Mouse (Mus musculus) gastrocnemius, adult 18-20 months (tissue): ENCODE results near the gene Rnf130. TPM values are rescaled to one million over a fixed set of nuclear protein-coding genes. Genes with fewer than 3 reads are reported as not detected.

ENCODE experiments used
- DNase-seq: peaks from one replicate; pipeline ENCODE4 v3.0.0; 2021; ENCODE audit warnings: low spot score
- microRNA-seq: library from miRNA; unstranded; fragments of <30 nt; microRNA quantifications from one replicate; pipeline ENCODE4 v1.2.0, GENCODE M21; 2021
- total RNA-seq, 2 experiments: library from RNA; stranded (reverse); gene quantifications; 2 replicates each; pipeline ENCODE4 v1.2.3; 2021

The Rnf130 gene
- total RNA-seq, 2 experiments from 2014 or later = 47.8 to 53.2 TPM

DNA sequence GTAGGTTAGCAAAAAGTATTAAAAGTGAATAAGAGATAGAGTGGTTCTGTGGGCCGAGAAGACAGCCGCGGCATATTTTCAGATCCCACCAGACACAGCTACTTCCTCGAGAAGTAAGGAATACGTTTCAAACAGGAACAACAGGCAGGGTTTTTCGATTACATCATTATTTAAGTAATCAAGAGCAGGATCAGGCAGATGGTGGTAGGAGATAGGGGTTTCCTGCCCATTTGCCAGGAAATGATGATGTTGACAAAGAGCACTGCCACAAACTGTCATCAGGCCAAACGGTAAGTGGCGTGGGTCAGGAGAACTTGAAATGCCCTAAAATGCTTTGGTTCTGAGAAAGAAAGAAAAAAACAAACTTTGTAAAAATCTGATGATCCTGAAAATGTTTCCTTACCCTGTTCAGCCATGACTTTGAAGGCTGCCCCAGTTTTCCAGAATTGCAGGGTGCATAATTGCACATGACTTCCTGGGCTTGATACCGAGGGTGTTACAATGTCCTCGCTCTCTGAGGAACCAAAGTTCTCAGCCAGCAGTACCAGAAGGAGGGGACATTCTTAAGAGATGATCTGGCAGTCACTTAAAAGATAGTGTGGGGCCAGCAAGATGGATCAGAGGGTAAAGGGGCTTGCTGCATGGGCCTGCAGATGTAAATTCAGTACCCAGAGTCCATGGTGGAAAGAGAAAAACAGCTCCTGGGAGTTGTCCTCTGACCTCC is 109.2 kb downstream of the Rnf130 start:
- no peak for DNase-seq

GRCm38 (mm10) chr11:50138206-50138822 is 113.2 kb downstream of the Rnf130 start:
- DNase-seq = no peak

DNA sequence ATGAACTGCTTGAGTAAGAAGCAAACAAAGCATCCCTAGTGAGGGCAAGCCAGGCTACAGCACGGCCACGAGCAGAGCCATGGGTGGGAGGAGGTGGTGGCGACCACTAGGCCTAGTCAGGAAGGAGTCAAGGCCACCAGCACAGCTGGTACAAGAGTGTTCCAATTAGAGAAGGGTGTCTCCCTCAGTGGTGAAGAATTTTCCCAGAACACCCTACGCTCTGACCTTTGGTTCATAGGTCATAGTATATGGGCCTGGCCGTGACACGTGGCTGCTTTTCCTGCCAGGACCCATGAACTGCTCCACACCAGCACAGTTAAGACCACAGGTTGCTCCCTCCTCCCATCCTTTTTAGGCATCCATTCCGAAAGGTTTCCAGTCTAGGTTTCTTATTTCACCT is 114.4 kb downstream of the Rnf130 start:
- DNase-seq = no peak

- DNase-seq = no peak
These were observed 120.4 kb downstream of the Rnf130 start for GRCm38 (mm10) chr11:50145529-50145928.

DNA sequence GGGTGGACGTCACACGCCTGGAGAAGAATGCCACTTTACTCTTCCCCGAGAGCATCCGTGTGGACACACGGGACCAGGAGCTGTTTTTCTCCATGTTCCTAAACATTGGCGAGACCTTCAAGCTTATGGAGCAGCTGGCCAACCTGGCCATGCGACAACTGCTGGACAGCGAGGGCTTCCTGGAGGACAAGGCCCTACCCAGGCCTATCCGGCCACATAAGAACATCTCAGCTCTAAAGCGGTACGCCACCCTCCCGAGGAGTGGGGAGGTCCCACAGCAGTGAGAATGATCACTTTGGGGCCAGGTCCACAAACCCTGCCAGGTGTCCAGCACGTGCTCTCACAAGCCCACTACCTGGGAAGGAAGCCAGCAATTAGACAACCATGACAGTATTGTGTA is 121.0 kb downstream of the Rnf130 start:
- no peak for DNase-seq

GRCm38 (mm10) chr11:50147267-50147957 is 122.3 kb downstream of the Rnf130 start:
- DNase-seq = no peak

- DNase-seq = no peak
These were observed 122.9 kb downstream of the Rnf130 start for GRCm38 (mm10) chr11:50147958-50148476.

DNA sequence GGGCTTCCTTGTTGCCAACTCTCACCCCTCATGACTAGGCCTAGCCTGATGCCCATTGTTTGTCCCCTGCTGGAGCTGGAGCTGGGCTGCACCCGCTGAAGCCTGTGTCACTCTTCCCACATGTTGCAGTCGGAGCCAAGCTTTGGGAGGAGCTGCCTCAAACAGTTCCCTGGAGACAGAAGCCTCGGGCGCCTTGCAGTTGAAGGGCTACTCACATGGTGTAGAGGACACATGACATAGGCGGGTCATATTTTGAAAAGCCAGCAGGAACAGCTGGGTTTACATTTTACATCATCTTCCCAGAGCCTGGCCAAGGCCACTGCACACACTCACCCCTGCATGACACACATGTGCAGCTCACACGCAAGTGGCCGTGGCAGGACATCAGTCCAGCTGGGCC is 124.1 kb downstream of the Rnf130 start:
- peak; percentile 43 for DNase-seq

DNA sequence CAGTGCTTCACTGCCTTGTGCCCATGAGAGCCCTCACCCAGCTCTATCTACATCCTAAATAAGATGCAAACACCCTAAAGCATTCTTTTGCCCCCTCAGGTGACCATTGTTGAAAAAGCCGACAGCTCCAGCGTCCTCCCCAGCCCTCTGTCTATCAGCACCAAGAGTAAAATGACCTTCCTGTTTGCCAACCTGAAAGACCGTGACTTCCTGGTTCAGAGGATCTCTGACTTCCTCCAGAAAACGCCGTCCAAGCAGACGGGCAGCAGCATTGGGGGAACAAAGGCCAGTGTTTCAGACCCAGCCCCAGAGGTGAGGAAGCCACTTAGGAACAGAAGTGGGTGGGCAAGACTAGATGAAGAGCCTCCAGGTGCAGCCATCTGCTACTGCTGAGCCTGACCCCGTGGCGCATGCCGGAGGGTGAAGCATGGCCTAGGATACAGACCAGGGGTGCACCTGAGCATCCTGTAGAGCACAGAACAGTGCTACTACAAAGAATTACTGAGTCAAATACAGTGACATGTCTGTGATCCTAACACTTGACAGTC is 124.5 kb downstream of the Rnf130 start:
- DNase-seq = no peak

DNA sequence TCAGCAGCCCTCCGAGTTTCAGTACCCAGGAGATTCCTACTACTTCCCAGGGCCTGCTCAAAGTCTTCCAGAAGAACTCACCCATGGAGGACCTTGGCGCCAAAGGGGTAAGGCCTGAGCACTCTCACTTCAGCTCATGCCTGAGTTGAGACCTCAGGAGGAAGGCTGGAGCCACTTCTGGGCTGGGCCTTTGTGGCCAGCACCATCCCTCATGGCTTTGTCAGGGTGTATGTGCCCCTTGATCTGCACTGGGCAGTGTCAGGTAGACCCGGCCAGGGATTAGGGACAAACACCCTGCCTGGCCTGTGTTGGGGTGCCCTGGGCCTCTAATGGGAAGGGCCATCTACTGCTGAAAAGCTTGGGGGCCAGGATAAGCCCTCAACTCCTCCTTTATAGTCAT is 126.2 kb downstream of the Rnf130 start:
- DNase-seq = no peak

DNA sequence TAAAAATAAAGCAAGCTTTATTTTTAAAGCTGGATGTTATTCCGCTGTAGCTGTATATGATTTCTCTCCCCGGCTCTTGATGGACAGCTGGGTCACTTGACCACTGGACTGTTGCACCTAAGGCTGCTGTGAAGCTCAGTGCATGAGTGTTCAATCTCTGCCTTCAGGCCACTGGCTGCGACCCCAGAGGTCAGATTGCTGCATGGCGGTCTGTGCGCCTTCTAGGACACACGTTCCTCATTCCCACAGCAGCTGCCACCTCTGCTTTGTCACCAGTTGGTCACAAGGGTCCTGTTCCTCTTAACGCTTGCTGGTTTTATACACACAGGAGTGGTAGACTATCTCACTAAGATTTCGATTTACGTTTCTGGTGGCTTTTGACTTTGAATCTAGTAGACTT is 129.0 kb downstream of the Rnf130 start:
- DNase-seq = no peak

Small RNAs within 50 kb of the gene (microRNA-seq; reads per million reads assigned to microRNA genes)
- gene Mir340 = 181 reads per million, percentile 67 among the genes with 10 or more reads in this experiment

Other genes with a start within 250 kb of the Rnf130 start
- 10 to 100 TPM in 1 of 2 experiments, 1 to 10 TPM in 1; 4.6 to 11.7 TPM for gene Gfpt2, start 231.2 kb upstream of the Rnf130 start, total RNA-seq
- 10 to 100 TPM; 51.3 to 52.6 TPM for gene Mapk9, start 178.6 kb upstream of the Rnf130 start, total RNA-seq
- gene Rasgef1c, start 123.5 kb upstream of the Rnf130 start, total RNA-seq = under 1 TPM; 0.14 to 0.33 TPM
- gene Tbc1d9b, start 106.0 kb downstream of the Rnf130 start, total RNA-seq = 10 to 100 TPM; 21.3 to 22.8 TPM
- 1 to 10 TPM; 2.4 to 2.7 TPM for gene Mrnip, start 149.1 kb downstream of the Rnf130 start, total RNA-seq
- gene Sqstm1, start 185.5 kb downstream of the Rnf130 start, total RNA-seq = 100 to 1,000 TPM; 521 to 604 TPM
- 10 to 100 TPM; 38.3 to 39.1 TPM for gene Mgat4b, start 185.5 kb downstream of the Rnf130 start, total RNA-seq
- gene Ltc4s, start 213.3 kb downstream of the Rnf130 start, total RNA-seq = 1 to 10 TPM in 1 of 2 experiments, under 1 TPM in 1; 0.89 to 2.7 TPM